Mouse (Mus musculus) MEL (cell line): Measurements from ENCODE around the gene Gm527. TPM values are rescaled to one million over a fixed set of nuclear protein-coding genes. Genes with fewer than 3 reads are reported as not detected.

Source experiments
- DNase-seq: peaks from one replicate; pipeline ENCODE4 v3.0.0; 2011; ENCODE audit warnings: low read depth, low spot score
- H3K27ac ChIP-seq: 2 replicates; pipeline ENCODE4 v1.5.1; 2012; ENCODE audit warnings: low read depth, mild to moderate bottlenecking, control low read depth, low read length, moderate library complexity; ENCODE audit not compliant: control insufficient read depth
- H3K27me3 ChIP-seq, 2 experiments: fragments of 150-350 bp in 1 of 2; sonication (generic) in 1 of 2; 2 replicates each; pipeline ENCODE4 v1.6.1; 2012; ENCODE audit warnings: low read length in 2 of 2, mild to moderate bottlenecking in 2 of 2, improper control_type of control experiment in 1 of 2, moderate library complexity in 1 of 2; ENCODE audit not compliant: insufficient read depth in 2 of 2, control insufficient read depth in 1 of 2
- H3K36me3 ChIP-seq, 2 experiments: 2 replicates each; pipeline ENCODE4 v1.6.1; 2012 to 2014; ENCODE audit warnings: low read length in 2 of 2, improper control_type of control experiment in 1 of 2, inconsistent platforms in 1 of 2, mild to moderate bottlenecking in 1 of 2; ENCODE audit not compliant: insufficient read depth in 2 of 2, control insufficient read depth in 1 of 2
- H3K4me1 ChIP-seq, 2 experiments: fragments of 150-350 bp in 1 of 2; sonication (generic) in 1 of 2; 2 replicates each; pipeline ENCODE4 v1.6.1; 2012; ENCODE audit warnings: low read length in 2 of 2, improper control_type of control experiment in 1 of 2, mild to moderate bottlenecking in 1 of 2; ENCODE audit not compliant: insufficient read depth in 2 of 2, control insufficient read depth in 1 of 2
- H3K4me3 ChIP-seq, 2 experiments: fragments of 150-350 bp in 1 of 2; sonication (generic) in 1 of 2; 2 replicates each; pipeline ENCODE4 v1.5.1; 2012; ENCODE audit warnings: low read depth in 2 of 2, low read length in 2 of 2, mild to moderate bottlenecking in 2 of 2, moderate library complexity in 2 of 2, control low read depth in 1 of 2, improper control_type of control experiment in 1 of 2; ENCODE audit not compliant: control insufficient read depth in 1 of 2, insufficient read depth in 1 of 2
- H3K79me2 ChIP-seq: 2 replicates; pipeline ENCODE4 v1.6.1; 2012; ENCODE audit warnings: mild to moderate bottlenecking, low read length, moderate library complexity; ENCODE audit not compliant: control insufficient read depth, poor library complexity, insufficient read depth
- H3K9ac ChIP-seq: 2 replicates; pipeline ENCODE4 v1.6.1; 2012; ENCODE audit warnings: low read depth, mild to moderate bottlenecking, control low read depth, low read length, moderate library complexity; ENCODE audit not compliant: control insufficient read depth, poor library complexity, severe bottlenecking
- H3K9me3 ChIP-seq: fragments of 150-350 bp; sonication (generic); replicated peaks from 2 replicates; pipeline ENCODE4 v1.6.1; 2012; ENCODE audit warnings: mild to moderate bottlenecking, low read length, improper control_type of control experiment, moderate library complexity; ENCODE audit not compliant: insufficient read depth
- CHD2 ChIP-seq: IDR thresholded peaks from 2 replicates; pipeline ENCODE4 v1.6.1; 2011; ENCODE audit warnings: low read length, improper control_type of control experiment
- EP300 ChIP-seq, 2 experiments: IDR thresholded peaks; 2 replicates each; pipeline ENCODE4 v1.6.1; 2011; ENCODE audit warnings: improper control_type of control experiment in 2 of 2, low read length in 2 of 2, low read depth in 1 of 2, mild to moderate bottlenecking in 1 of 2
- HCFC1 ChIP-seq: IDR thresholded peaks from 2 replicates; pipeline ENCODE4 v1.6.1; 2012; ENCODE audit warnings: low read depth, mild to moderate bottlenecking, inconsistent platforms, low read length, improper control_type of control experiment, moderate library complexity
- NELFE ChIP-seq: IDR thresholded peaks from 2 replicates; pipeline ENCODE4 v1.6.1; 2011; ENCODE audit warnings: low read depth, low read length, improper control_type of control experiment
- NRF1 ChIP-seq: IDR thresholded peaks from 2 replicates; pipeline ENCODE4 v1.6.1; 2014; ENCODE audit warnings: low read depth, mild to moderate bottlenecking, inconsistent platforms, low read length, improper control_type of control experiment, moderate library complexity; ENCODE audit not compliant: poor library complexity, insufficient read depth, severe bottlenecking
- POLR2AphosphoS2 ChIP-seq: IDR thresholded peaks from 2 replicates; pipeline ENCODE4 v1.6.1; 2011; ENCODE audit warnings: low read length, improper control_type of control experiment
- RAD21 ChIP-seq: IDR thresholded peaks from 2 replicates; pipeline ENCODE4 v1.6.1; 2011; ENCODE audit warnings: mild to moderate bottlenecking, low read depth, low read length, improper control_type of control experiment
- RCOR1 ChIP-seq: IDR thresholded peaks from 2 replicates; pipeline ENCODE4 v1.6.1; 2012; ENCODE audit warnings: low read depth, mild to moderate bottlenecking, inconsistent platforms, low read length, improper control_type of control experiment
- SIN3A ChIP-seq: IDR thresholded peaks from 2 replicates; pipeline ENCODE4 v1.6.1; 2012; ENCODE audit warnings: low read length, improper control_type of control experiment, inconsistent platforms
- UBTF ChIP-seq: IDR thresholded peaks from 2 replicates; pipeline ENCODE4 v1.6.1; 2012; ENCODE audit warnings: low read depth, mild to moderate bottlenecking, inconsistent platforms, low read length, improper control_type of control experiment, moderate library complexity, borderline replicate concordance; ENCODE audit not compliant: insufficient read depth
- ZC3H11A ChIP-seq: IDR thresholded peaks from 2 replicates; pipeline ENCODE4 v1.6.1; 2012; ENCODE audit warnings: low read depth, mild to moderate bottlenecking, inconsistent platforms, low read length, improper control_type of control experiment
- ZKSCAN1 ChIP-seq: IDR thresholded peaks from 2 replicates; pipeline ENCODE4 v1.6.1; 2012; ENCODE audit warnings: low read depth, mild to moderate bottlenecking, inconsistent platforms, low read length, improper control_type of control experiment, moderate library complexity
- ZMIZ1 ChIP-seq: IDR thresholded peaks from 2 replicates; pipeline ENCODE4 v1.6.1; 2012; ENCODE audit warnings: low read depth, mild to moderate bottlenecking, inconsistent platforms, low read length, improper control_type of control experiment, moderate library complexity
- ZNF384 ChIP-seq: IDR thresholded peaks from 2 replicates; pipeline ENCODE4 v1.6.1; 2012; ENCODE audit warnings: low read depth, mild to moderate bottlenecking, inconsistent platforms, low read length, improper control_type of control experiment
- polyA plus RNA-seq, 2 experiments: library from polyadenylated mRNA; stranded (reverse) in 1 of 2; unstranded in 1 of 2; fragments of >175 nt in 1 of 2; fragments of >200 nt in 1 of 2; gene quantifications; 2 replicates each; pipeline versions ENCODE4 v1.2.1 to v1.2.4; 2012; ENCODE audit warnings: low replicate concordance in 2 of 2, low read depth in 1 of 2; ENCODE audit not compliant: insufficient read length in 2 of 2, insufficient read depth in 1 of 2, missing spikeins in 1 of 2
- total RNA-seq: library from RNA; depleted of rRNA; stranded (reverse); fragments of 300-350 nt; gene quantifications from 2 replicates; pipeline ENCODE4 v1.2.3, GENCODE M21; 2012

Gm527 gene
- total and polyA plus RNA-seq, 3 experiments, result 1.7 to 2.6 TPM; not detected in 1

DNA sequence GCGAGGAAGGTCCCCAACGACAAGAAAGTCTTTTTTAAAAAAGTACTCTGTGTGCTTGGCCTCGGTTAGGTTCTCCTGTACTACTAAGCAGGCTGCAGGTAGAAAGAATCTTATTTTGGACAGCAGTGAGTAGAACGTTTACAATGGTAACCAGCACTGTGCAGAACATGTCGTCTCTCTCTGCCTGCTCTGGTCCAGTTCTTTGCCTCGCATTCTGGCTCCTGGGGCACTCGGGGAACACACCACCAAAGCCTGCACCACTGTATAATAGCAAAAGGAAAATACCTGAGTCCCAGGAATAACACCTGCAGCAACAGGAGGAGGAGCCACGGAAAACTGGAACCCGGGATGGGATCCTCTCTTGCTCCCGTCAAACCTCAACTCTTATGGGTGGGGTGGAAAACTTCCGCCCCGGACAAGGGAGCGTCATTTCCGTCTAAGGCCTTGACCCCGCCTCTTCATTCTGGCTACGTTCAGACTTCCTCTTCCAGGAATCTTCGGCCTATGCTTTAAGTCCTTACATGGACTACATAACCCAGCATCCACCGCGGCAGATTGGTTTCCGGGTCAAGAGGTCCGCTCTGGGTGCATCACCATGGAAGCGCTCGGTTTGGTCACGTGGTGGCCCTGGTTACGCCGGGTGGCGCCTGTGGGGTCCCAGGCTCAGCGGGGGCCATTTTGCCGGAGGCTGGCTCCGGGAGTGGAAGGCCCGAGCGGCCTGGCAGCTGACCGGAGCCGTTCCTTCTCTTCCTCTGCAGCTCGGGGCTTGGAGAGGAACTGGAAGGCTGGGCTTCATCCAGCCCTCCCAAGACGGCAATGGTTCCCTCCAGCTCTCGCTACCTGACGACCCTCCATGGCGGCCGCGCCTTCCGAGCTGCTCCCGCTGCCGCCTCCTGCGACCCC, 47.7 kb downstream of the Gm527 start, which contains the start of the genes Klhl28 and Togaram1 (continued):
- no peak for TF ChIP-seq RAD21
- peak; percentile 94 for TF ChIP-seq NELFE
- peak; percentile 79 for TF ChIP-seq POLR2AphosphoS2
- peak; percentile 89 for TF ChIP-seq CHD2
- TF ChIP-seq ZC3H11A, result no peak

DNA sequence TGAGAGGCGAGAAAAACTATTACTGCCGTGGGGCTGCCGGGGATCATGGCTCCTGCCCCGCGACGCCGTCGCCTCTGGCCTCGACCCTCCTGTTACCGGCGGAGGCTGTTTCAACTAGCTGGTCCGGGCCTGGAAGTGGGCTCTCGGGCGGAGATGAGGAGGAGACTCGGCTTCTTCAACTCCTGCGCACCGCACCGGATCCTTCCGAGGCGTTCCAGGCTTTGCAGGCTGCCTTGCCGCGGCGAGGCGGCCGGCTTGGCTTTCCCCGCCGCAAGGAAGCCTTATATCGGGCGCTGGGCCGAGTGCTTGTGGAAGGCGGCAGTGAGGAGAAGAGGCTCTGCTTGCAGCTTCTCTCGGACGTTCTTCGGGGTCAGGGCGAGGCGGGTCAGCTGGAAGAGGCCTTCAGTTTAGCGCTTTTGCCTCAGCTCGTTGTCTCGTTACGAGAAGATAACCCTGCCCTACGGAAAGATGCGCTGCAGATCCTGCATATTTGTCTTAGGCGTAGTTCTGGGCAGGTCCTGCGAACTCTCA, 48.5 kb downstream of the Gm527 start:
- Histone ChIP-seq H3K9me3 (no peaks in the 10 kb centered on the region), H3K79me2 (peaks cover 61% of the 10 kb centered on the region), H3K4me1 (peaks cover 3 to 7% of the 10 kb centered on the region in 2 experiments; a peak in 3 of 4 replicates), H3K9ac (peak overlapping the region; percentile 97), H3K27me3 (no peaks in the 10 kb centered on the region), H3K4me3 (peak overlapping the region; percentile 75 to 98), H3K36me3 (peaks cover 0 to 23% of the 10 kb centered on the region in 2 experiments; a peak in 3 of 4 replicates), H3K27ac (peak overlapping the region; percentile 65)
- peak; percentile 68 for DNase-seq
- TF ChIP-seq UBTF (peak; percentile 90; the same call in 1 of the 2 replicates), ZMIZ1 (no peak), SIN3A (0 out of 2 replicates have a peak, but pooled peaks have one; percentile 8), RCOR1 (no peak), ZNF384 (no peak)

DNA sequence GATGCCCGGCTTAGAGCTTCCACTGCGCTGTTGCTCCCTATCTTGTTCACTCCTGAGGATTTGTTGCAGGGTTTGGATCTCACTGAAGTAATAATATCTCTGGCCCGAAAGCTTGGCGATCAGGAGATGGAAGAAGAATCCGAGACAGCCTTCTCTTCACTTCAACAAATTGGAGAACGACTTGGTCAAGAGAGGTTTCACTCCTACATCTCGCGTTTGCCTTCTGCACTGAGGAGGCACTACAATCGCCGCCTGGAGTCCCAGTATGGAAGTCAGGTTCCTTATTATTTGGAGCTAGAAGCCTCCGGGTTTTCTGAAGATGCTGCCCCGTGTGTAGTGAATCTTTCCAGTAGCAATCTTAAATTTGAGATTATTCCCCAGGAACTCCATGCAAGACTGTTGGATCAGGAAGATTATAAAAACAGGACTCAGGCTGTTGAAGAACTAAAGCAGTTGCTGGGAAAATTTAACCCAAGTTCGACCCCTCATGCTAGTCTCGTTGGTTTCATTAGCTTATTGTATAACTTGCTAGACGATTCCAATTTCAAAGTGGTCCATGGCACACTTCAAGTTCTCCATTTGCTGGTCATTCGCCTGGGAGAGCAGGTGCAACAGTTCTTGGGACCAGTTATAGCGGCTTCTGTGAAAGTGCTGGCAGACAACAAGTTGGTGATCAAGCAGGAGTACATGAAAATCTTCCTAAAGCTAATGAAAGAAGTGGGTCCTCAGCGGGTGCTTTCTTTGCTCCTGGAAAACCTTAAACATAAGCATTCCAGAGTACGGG, 49.1 kb downstream of the Gm527 start:
- peak; percentile 53 for DNase-seq
- H3K4me1 ChIP-seq, result peaks cover 3 to 7% of the 10 kb centered on the region in 2 experiments; a peak in 3 of 4 replicates

More for the DNA sequence above, 49.1 kb downstream of the Gm527 start:
- TF ChIP-seq ZKSCAN1 (no peak), SIN3A (peak; percentile 31), NRF1 (no peak), HCFC1 (no peak), UBTF (no peak), EP300 (IDR thresholded peaks at IDR 0.05; ENCODE audit: low read depth in 1 of 2, low read length in 2 of 2) (no peak)
- TF ChIP-seq, all 39 proteins: peak for 1
- Histone ChIP-seq H3K79me2 (peaks cover 65% of the 10 kb centered on the region), H3K27ac (peak overlapping the region; percentile 65), H3K9ac (peak overlapping the region; percentile 97), H3K4me3 (peak overlapping the region; percentile 75 to 98), H3K36me3 (peaks cover 0 to 26% of the 10 kb centered on the region in 2 experiments; a peak in 3 of 4 replicates), H3K27me3 (no peaks in the 10 kb centered on the region), H3K9me3 (no peaks in the 10 kb centered on the region)
